Mouse (Mus musculus) bone marrow macrophage, adult 2 months (primary cell): ENCODE data around the gene Serpinb6a. TPM values are rescaled to one million over a fixed set of nuclear protein-coding genes. Genes with fewer than 3 reads are reported as not detected.

Experiments
- H3K27ac ChIP-seq: 2 replicates; pipeline ENCODE4 v1.5.1; 2012; ENCODE audit warnings: low read depth, low read length; ENCODE audit not compliant: insufficient read depth
- H3K4me1 ChIP-seq: 2 replicates; pipeline ENCODE4 v1.6.1; 2012; ENCODE audit warnings: low read length; ENCODE audit not compliant: control insufficient read depth, insufficient read depth
- H3K4me3 ChIP-seq: 2 replicates; pipeline ENCODE4 v1.5.1; 2012; ENCODE audit warnings: mild to moderate bottlenecking, low read length, moderate library complexity; ENCODE audit not compliant: insufficient read depth
- CTCF ChIP-seq: IDR thresholded peaks from 2 replicates; pipeline ENCODE4 v1.5.1; 2012; ENCODE audit warnings: low read depth, mild to moderate bottlenecking, low read length, moderate library complexity
- POLR2A ChIP-seq: IDR thresholded peaks from 2 replicates; pipeline ENCODE4 v1.6.1; 2012; ENCODE audit warnings: mild to moderate bottlenecking, low read depth, low read length, borderline replicate concordance
- polyA plus RNA-seq: library from polyadenylated mRNA; stranded (reverse); fragments of >200 nt; gene quantifications from 2 replicates; pipeline ENCODE4 v1.2.4, GENCODE M21; 2012; ENCODE audit not compliant: missing spikeins, insufficient read depth, insufficient read length

The Serpinb6a gene
- polyA plus RNA-seq, 1 experiment, result 743 TPM

- H3K27ac ChIP-seq, result no peak overlapping the region
- TF ChIP-seq POLR2A (no peak), CTCF (no peak)
- H3K4me3 ChIP-seq, result no peak overlapping the region
- no peaks in the 10 kb centered on the region for H3K4me1 ChIP-seq
Observed at GRCm38 (mm10) chr13:33921699-33922098, 80.9 kb downstream of the Serpinb6a start.

- no peak for TF ChIP-seq CTCF
- no peak for TF ChIP-seq POLR2A
- no peak overlapping the region for H3K4me3 ChIP-seq
- no peaks in the 10 kb centered on the region for H3K4me1 ChIP-seq
- no peak overlapping the region for H3K27ac ChIP-seq
Observed at GRCm38 (mm10) chr13:33921041-33921440, 81.6 kb downstream of the Serpinb6a start.

GRCm38 (mm10) chr13:33906821-33907220, 95.8 kb downstream of the Serpinb6a start:
- H3K4me3 ChIP-seq, result no peak overlapping the region
- TF ChIP-seq CTCF, result no peak
- no peak for TF ChIP-seq POLR2A
- no peaks in the 10 kb centered on the region for H3K4me1 ChIP-seq
- H3K27ac ChIP-seq, result no peak overlapping the region

- Histone ChIP-seq H3K27ac (no peak within 1 kb of the TSS), H3K4me1 (no peaks in the 10 kb centered on the region), H3K4me3 (no peak within 1 kb of the TSS)
- TF ChIP-seq CTCF (no peak), POLR2A (no peak)
Observed at GRCm38 (mm10) chr13:33905176-33905954, 97.2 kb downstream of the Serpinb6a start, which contains the start of gene Serpinb6c. Gene Serpinb6c, minus strand, starts transcription at chr13:33905708.

- H3K27ac ChIP-seq, result no peak overlapping the region
- TF ChIP-seq CTCF (no peak), POLR2A (no peak)
- no peaks in the 10 kb centered on the region for H3K4me1 ChIP-seq
- no peak overlapping the region for H3K4me3 ChIP-seq
Observed at GRCm38 (mm10) chr13:33903290-33903689, 99.3 kb downstream of the Serpinb6a start.

GRCm38 (mm10) chr13:33894207-33894606, 108.4 kb downstream of the Serpinb6a start:
- no peak overlapping the region for H3K4me3 ChIP-seq
- H3K27ac ChIP-seq, result no peak overlapping the region
- no peaks in the 10 kb centered on the region for H3K4me1 ChIP-seq
- peak; percentile 35 for TF ChIP-seq CTCF
- TF ChIP-seq POLR2A, result no peak

Other genes with a start within 250 kb of the Serpinb6a start
- gene Serpinb6e, start 159.4 kb downstream of the Serpinb6a start, polyA plus RNA-seq, result not detected in 2 replicates
- gene Serpinb6c, start 97.1 kb downstream of the Serpinb6a start, polyA plus RNA-seq, result not detected in 2 replicates
- 39.9 and 41.2 TPM in 2 replicates for gene Nqo2, start 38.1 kb downstream of the Serpinb6a start, polyA plus RNA-seq
- 53.5 and 63.4 TPM in 2 replicates for gene Ripk1, start 431 bp downstream of the Serpinb6a start, polyA plus RNA-seq
- gene Bphl, start 34.8 kb upstream of the Serpinb6a start, polyA plus RNA-seq, result 44.5 and 48.4 TPM in 2 replicates
- gene Tubb2a, start 75.2 kb upstream of the Serpinb6a start, polyA plus RNA-seq, result 77.8 and 92.5 TPM in 2 replicates
- gene Tubb2b, start 127.7 kb upstream of the Serpinb6a start, polyA plus RNA-seq, result 0.60 and 0.94 TPM in 2 replicates
- 30.1 and 34.5 TPM in 2 replicates for gene Psmg4, start 160.2 kb upstream of the Serpinb6a start, polyA plus RNA-seq